Mouse (Mus musculus) heart, embryonic 13.5 days (tissue): ENCODE measurements at regions not wholly inside any gene's neighbourhood (a gene's known extent, or its start where the extent isn't known, plus 50 kb on each side); places are given as distances from the start of the nearest gene placed in this dataset.

Experiments
- ATAC-seq: fragments of 200-750 bp; cut with Nextera tagmentation; 2 replicates; pipeline ENCODE4 v1.8.0; 2017; ENCODE audit warnings: moderate TSS enrichment; ENCODE audit not compliant: insufficient number of reproducible peaks, low FRiP score, low TSS enrichment; ENCODE audit errors: extremely low read depth
- H3K27ac ChIP-seq: fragments of 300-500 bp; sonication (generic); replicated peaks from 2 replicates; pipeline ENCODE4 v1.5.1; 2015; ENCODE audit warnings: moderate library complexity, mild to moderate bottlenecking, inconsistent platforms
- H3K27me3 ChIP-seq: fragments of 300-500 bp; sonication (generic); replicated peaks from 2 replicates; pipeline ENCODE4 v1.6.1; 2015; ENCODE audit warnings: mild to moderate bottlenecking, inconsistent platforms
- H3K36me3 ChIP-seq: fragments of 300-500 bp; sonication (generic); 2 replicates; pipeline ENCODE4 v1.6.1; 2015; ENCODE audit warnings: mild to moderate bottlenecking, inconsistent platforms
- H3K4me1 ChIP-seq: fragments of 300-500 bp; sonication (generic); 2 replicates; pipeline ENCODE4 v1.6.1; 2015; ENCODE audit warnings: inconsistent platforms
- H3K4me2 ChIP-seq: fragments of 300-500 bp; sonication (generic); 2 replicates; pipeline ENCODE4 v1.6.1; 2015; ENCODE audit warnings: inconsistent platforms, mild to moderate bottlenecking, moderate library complexity
- H3K4me3 ChIP-seq: fragments of 300-500 bp; sonication (generic); 2 replicates; pipeline ENCODE4 v1.5.1; 2015; ENCODE audit warnings: moderate library complexity, mild to moderate bottlenecking, inconsistent platforms
- H3K9ac ChIP-seq: fragments of 300-500 bp; sonication (generic); 2 replicates; pipeline ENCODE4 v1.6.1; 2015; ENCODE audit warnings: inconsistent platforms, mild to moderate bottlenecking, moderate library complexity
- H3K9me3 ChIP-seq: fragments of 300-500 bp; sonication (generic); 2 replicates; pipeline ENCODE4 v1.6.1; 2016; ENCODE audit warnings: inconsistent platforms
- WGBS: fragments of 180-500 bp; shearing (Covaris S2); methylation state at CpG from one replicate; pipeline ENCODE4 v1.1.7; 2015; ENCODE audit warnings: mixed read lengths; 5-methylcytosine and 5-hydroxymethylcytosine counted together

GRCm38 (mm10) chr12:27054411-27054810 lies 288.0 kb downstream of the Sox11 start:
- H3K9ac ChIP-seq = no peak overlapping the region
- ATAC-seq = no peak
- WGBS = 82% methylated on average over 4 of the region's 4 CpGs
- no peak overlapping the region for H3K27ac ChIP-seq
- H3K4me1 ChIP-seq = no peaks in the 10 kb centered on the region
- no peaks in the 10 kb centered on the region for H3K27me3 ChIP-seq
- H3K4me2 ChIP-seq = no peak overlapping the region
- H3K4me3 ChIP-seq = no peak overlapping the region
- H3K9me3 ChIP-seq = no peaks in the 10 kb centered on the region
- H3K36me3 ChIP-seq = no peaks in the 10 kb centered on the region

- Histone ChIP-seq H3K27ac (no peak overlapping the region), H3K4me3 (no peak overlapping the region), H3K4me2 (no peak overlapping the region), H3K9me3 (no peaks in the 10 kb centered on the region; the same call in 1 of the 2 replicates), H3K9ac (no peak overlapping the region), H3K4me1 (no peaks in the 10 kb centered on the region), H3K27me3 (no peaks in the 10 kb centered on the region), H3K36me3 (no peaks in the 10 kb centered on the region)
- no peak for ATAC-seq
- 56% methylated on average over 2 of the region's 2 CpGs for WGBS
These were observed 304.5 kb downstream of the Sox11 start for GRCm38 (mm10) chr12:27037922-27038321.

- Histone ChIP-seq H3K9me3 (no peaks in the 10 kb centered on the region), H3K27ac (peak overlapping the region; percentile 40), H3K4me1 (peaks cover 13% of the 10 kb centered on the region), H3K9ac (no peak overlapping the region), H3K4me3 (no peak overlapping the region), H3K4me2 (no peak overlapping the region), H3K36me3 (no peaks in the 10 kb centered on the region), H3K27me3 (no peaks in the 10 kb centered on the region)
- 49% methylated on average over 4 of the region's 4 CpGs for WGBS
- ATAC-seq = no peak
These were observed 322.6 kb downstream of the Sox11 start for GRCm38 (mm10) chr12:27019751-27020150.

DNA sequence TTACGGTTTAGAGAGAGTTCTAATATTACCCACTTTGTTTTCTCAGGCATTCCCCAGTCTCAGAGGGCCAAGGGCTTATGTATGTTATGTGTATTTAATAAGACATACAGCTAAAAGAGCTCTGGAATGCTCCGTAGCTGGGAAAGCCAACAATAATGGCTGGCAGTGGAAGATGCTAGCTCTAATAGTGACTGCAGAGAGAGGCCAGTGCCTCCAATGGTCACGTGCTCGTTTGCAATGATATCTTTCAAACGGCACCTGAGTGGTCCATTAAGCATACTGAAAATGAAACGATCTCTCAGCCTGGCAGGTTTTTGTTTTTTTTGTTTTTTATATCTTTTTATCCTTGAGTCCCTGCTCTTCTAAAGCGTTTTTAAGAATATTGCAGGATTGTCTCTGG lies 324.0 kb downstream of the Sox11 start:
- ATAC-seq = no peak
- H3K36me3 ChIP-seq = no peaks in the 10 kb centered on the region
- WGBS = 75% methylated on average over 7 of the region's 7 CpGs
- H3K4me1 ChIP-seq = peaks cover 13% of the 10 kb centered on the region
- H3K4me2 ChIP-seq = no peak overlapping the region
- H3K27ac ChIP-seq = no peak overlapping the region
- no peaks in the 10 kb centered on the region for H3K27me3 ChIP-seq
- H3K9ac ChIP-seq = no peak overlapping the region
- H3K9me3 ChIP-seq = no peaks in the 10 kb centered on the region
- H3K4me3 ChIP-seq = no peak overlapping the region

GRCm38 (mm10) chr12:26999287-26999686 lies 343.1 kb downstream of the Sox11 start:
- Histone ChIP-seq H3K36me3 (no peaks in the 10 kb centered on the region), H3K4me2 (no peak overlapping the region), H3K27me3 (no peaks in the 10 kb centered on the region), H3K4me3 (no peak overlapping the region), H3K27ac (no peak overlapping the region), H3K9ac (no peak overlapping the region), H3K4me1 (no peaks in the 10 kb centered on the region), H3K9me3 (no peaks in the 10 kb centered on the region)
- ATAC-seq = no peak

GRCm38 (mm10) chr12:26976284-26977065 lies 365.9 kb downstream of the Sox11 start:
- H3K4me2 ChIP-seq = no peak overlapping the region
- H3K9ac ChIP-seq = no peak overlapping the region
- no peak overlapping the region for H3K27ac ChIP-seq
- no peaks in the 10 kb centered on the region for H3K36me3 ChIP-seq
- no peak overlapping the region for H3K4me3 ChIP-seq
- H3K4me1 ChIP-seq = no peaks in the 10 kb centered on the region
- ATAC-seq = no peak
- H3K9me3 ChIP-seq = no peaks in the 10 kb centered on the region
- H3K27me3 ChIP-seq = no peaks in the 10 kb centered on the region
- 67% methylated on average over 8 of the region's 8 CpGs for WGBS

- ATAC-seq = no peak
- H3K36me3 ChIP-seq = no peaks in the 10 kb centered on the region
- H3K27me3 ChIP-seq = no peaks in the 10 kb centered on the region
- H3K9ac ChIP-seq = no peak overlapping the region
- no peak overlapping the region for H3K27ac ChIP-seq
- WGBS = 42% methylated on average over 4 of the region's 4 CpGs
- H3K4me2 ChIP-seq = no peak overlapping the region
- no peaks in the 10 kb centered on the region for H3K9me3 ChIP-seq
- no peak overlapping the region for H3K4me3 ChIP-seq
- no peaks in the 10 kb centered on the region for H3K4me1 ChIP-seq
These were observed 369.8 kb downstream of the Sox11 start for GRCm38 (mm10) chr12:26972495-26973113.

GRCm38 (mm10) chr12:26967018-26967737 lies 375.2 kb downstream of the Sox11 start:
- no peak overlapping the region for H3K9ac ChIP-seq
- no peak overlapping the region for H3K27ac ChIP-seq
- WGBS = 46% methylated on average over 16 of the region's 16 CpGs
- no peak overlapping the region for H3K4me2 ChIP-seq
- ATAC-seq = no peak
- no peaks in the 10 kb centered on the region for H3K9me3 ChIP-seq
- H3K4me3 ChIP-seq = no peak overlapping the region
- H3K27me3 ChIP-seq = no peaks in the 10 kb centered on the region; the same call in 1 of the 2 replicates
- no peaks in the 10 kb centered on the region for H3K36me3 ChIP-seq
- no peaks in the 10 kb centered on the region for H3K4me1 ChIP-seq

DNA sequence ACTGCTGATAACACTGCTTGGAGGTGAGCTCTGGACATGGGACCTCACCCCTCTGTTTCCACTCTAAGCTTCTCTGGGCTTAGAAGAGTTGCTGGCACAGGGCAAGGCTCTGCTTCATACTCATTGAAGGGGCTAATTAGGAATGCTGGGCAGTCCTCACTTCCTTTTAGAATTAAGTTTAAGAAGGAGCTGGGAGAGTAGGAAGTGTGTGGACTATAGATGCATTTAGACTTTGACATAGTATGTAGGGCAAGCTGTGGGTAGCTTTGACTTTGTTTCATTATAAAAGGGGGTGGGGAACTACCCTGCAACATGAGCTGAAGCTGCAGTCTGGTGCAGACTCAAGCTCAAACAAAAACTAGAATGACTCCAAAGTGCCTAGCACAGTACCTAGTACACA lies 378.5 kb downstream of the Sox11 start:
- no peak overlapping the region for H3K4me2 ChIP-seq
- no peaks in the 10 kb centered on the region for H3K4me1 ChIP-seq
- no peak overlapping the region for H3K4me3 ChIP-seq
- H3K27ac ChIP-seq = no peak overlapping the region
- H3K9ac ChIP-seq = no peak overlapping the region
- no peaks in the 10 kb centered on the region for H3K9me3 ChIP-seq
- H3K36me3 ChIP-seq = no peaks in the 10 kb centered on the region
- no peak for ATAC-seq
- H3K27me3 ChIP-seq = no peaks in the 10 kb centered on the region; the same call in 1 of the 2 replicates

DNA sequence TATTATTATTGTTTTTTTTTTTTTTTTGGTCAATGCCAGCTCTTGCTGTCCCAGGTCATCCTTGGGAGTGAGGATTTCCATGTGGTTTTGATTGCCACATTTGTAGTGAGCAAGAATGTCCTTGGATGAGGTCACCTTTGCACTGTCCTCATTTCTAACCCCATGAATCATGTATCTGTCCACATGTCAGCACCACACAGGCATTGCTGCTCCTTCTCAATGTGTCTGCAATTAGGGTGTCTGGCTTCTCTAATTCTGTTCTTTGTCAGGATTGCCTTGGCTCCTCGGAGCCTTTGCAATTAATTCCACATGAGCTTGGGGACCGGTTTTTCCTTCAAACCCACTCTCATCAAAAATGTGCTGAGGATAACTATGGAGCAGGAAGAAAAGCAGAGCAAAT lies 402.5 kb downstream of the Sox11 start:
- no peak for ATAC-seq
- H3K27ac ChIP-seq = no peak overlapping the region
- no peak overlapping the region for H3K4me2 ChIP-seq
- H3K9ac ChIP-seq = no peak overlapping the region
- no peaks in the 10 kb centered on the region for H3K9me3 ChIP-seq
- H3K4me1 ChIP-seq = peaks cover 12% of the 10 kb centered on the region
- 14% methylated on average over 2 of the region's 2 CpGs for WGBS
- H3K27me3 ChIP-seq = no peaks in the 10 kb centered on the region
- H3K4me3 ChIP-seq = no peak overlapping the region
- no peaks in the 10 kb centered on the region for H3K36me3 ChIP-seq

- H3K4me1 ChIP-seq = peaks cover 12% of the 10 kb centered on the region
- H3K9me3 ChIP-seq = no peaks in the 10 kb centered on the region
- no peak overlapping the region for H3K27ac ChIP-seq
- no peak overlapping the region for H3K4me3 ChIP-seq
- H3K4me2 ChIP-seq = no peak overlapping the region
- H3K36me3 ChIP-seq = no peaks in the 10 kb centered on the region
- WGBS = 70% methylated on average over 3 of the region's 3 CpGs
- ATAC-seq = no peak
- no peaks in the 10 kb centered on the region for H3K27me3 ChIP-seq
- no peak overlapping the region for H3K9ac ChIP-seq
These were observed 404.5 kb downstream of the Sox11 start for GRCm38 (mm10) chr12:26937836-26938235.
